Mouse (Mus musculus) intestine, embryonic 16.5 days (tissue): Measurements from ENCODE around the gene Olfr967. TPM values are rescaled to one million over a fixed set of nuclear protein-coding genes. Genes with fewer than 3 reads are reported as not detected.

Experiments used
- polyA plus RNA-seq: library from polyadenylated mRNA; unstranded; fragments of >200 nt; fragmentation: Nextera tagmentation; extraction: Ambion mirVana; gene quantifications from 2 replicates; pipeline ENCODE4 v1.2.1, GENCODE M21; 2015

Gene Olfr967
- polyA plus RNA-seq, 1 experiment from 2014 or later, result not detected

Other genes starting within 250 kb of the Olfr967 start
- gene Olfr957, start 230.4 kb upstream of the Olfr967 start, polyA plus RNA-seq, result not detected in 2 replicates
- gene Olfr958, start 192.2 kb upstream of the Olfr967 start, polyA plus RNA-seq, result not detected in 2 replicates
- not detected in 2 replicates for gene Olfr959, start 170.7 kb upstream of the Olfr967 start, polyA plus RNA-seq
- gene AW551984, start 141.8 kb upstream of the Olfr967 start, polyA plus RNA-seq, result 16.0 and 18.1 TPM in 2 replicates
- gene Olfr148, start 135.6 kb upstream of the Olfr967 start, polyA plus RNA-seq, result not detected in 2 replicates
- gene Olfr960, start 124.9 kb upstream of the Olfr967 start, polyA plus RNA-seq, result not detected in 2 replicates
- gene Olfr961, start 101.2 kb upstream of the Olfr967 start, polyA plus RNA-seq, result not detected in 2 replicates
- not detected in 2 replicates for gene Olfr963, start 79.0 kb upstream of the Olfr967 start, polyA plus RNA-seq
- gene Olfr149, start 39.1 kb upstream of the Olfr967 start, polyA plus RNA-seq, result not detected in 2 replicates
- not detected in 2 replicates for gene Olfr965, start 34.9 kb upstream of the Olfr967 start, polyA plus RNA-seq
- not detected in 2 replicates for gene Olfr150, start 15.3 kb upstream of the Olfr967 start, polyA plus RNA-seq
- gene Olfr968, start 37.0 kb downstream of the Olfr967 start, polyA plus RNA-seq, result not detected in 2 replicates
- gene Olfr969, start 44.7 kb downstream of the Olfr967 start, polyA plus RNA-seq, result not detected in 2 replicates
- not detected in 2 replicates for gene Olfr970, start 62.6 kb downstream of the Olfr967 start, polyA plus RNA-seq
- gene Olfr971, start 90.6 kb downstream of the Olfr967 start, polyA plus RNA-seq, result not detected in 2 replicates
- not detected in 2 replicates for gene Olfr972, start 120.2 kb downstream of the Olfr967 start, polyA plus RNA-seq
- gene Olfr229, start 161.1 kb downstream of the Olfr967 start, polyA plus RNA-seq, result not detected in 2 replicates
- not detected in 2 replicates for gene Olfr974, start 191.3 kb downstream of the Olfr967 start, polyA plus RNA-seq
- not detected in 2 replicates for gene Olfr975, start 205.8 kb downstream of the Olfr967 start, polyA plus RNA-seq
- gene Olfr976, start 214.9 kb downstream of the Olfr967 start, polyA plus RNA-seq, result not detected in 2 replicates
- not detected in 2 replicates for gene Olfr978, start 245.9 kb downstream of the Olfr967 start, polyA plus RNA-seq